Mouse (Mus musculus) testis, postnatal 10 days (tissue): ENCODE measurements around the gene Gm49383.

ENCODE experiments used
- DNase-seq: peaks from one replicate; pipeline ENCODE4 v3.0.0; 2021; ENCODE audit warnings: low spot score

The Gm49383 gene

DNA sequence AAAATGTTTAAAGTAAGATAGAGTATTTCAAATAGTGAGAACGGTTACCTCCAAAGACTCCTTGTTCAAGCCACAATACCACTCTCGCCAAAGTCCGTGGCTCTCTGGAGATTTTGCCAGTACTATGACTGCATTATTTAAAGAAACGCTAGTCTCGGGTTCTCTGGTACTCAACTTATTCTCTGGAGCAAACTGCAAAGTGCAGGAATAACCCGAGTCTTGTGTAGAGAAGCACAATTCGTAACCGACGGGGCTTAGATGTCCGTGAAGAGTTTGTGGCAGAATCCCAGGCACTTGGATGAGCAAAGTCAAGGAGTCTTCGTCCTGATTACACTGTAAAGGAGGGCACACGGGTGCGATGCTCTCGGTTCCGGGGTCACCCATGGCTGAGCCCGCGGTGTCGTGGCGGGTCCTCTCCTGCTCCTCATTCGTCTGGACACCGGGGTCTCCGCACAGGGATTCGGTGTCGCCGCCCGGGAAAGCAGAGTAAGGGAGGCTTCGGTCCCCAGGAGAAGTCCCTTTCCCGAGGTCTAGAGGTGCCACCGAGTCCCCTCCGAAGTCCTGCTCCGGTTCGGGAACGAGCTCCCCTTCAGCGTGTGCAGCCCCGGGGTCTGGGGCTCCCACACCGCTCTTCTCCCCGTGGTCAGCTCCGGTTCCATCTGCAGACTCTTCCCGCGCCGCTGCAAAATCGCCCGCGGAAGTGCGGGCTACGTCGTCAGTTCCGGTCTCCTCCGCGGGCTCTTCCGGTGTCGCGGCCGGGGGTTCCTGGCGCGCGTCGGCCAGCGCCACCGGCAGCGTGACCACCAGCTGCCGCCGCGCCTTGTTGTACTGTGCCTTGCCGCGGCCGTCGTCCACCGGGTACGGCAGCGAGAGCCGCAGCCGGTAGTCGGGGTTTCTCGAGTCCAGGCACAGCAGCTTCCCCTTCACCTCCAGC is at the start of gene Gm49383:
Gene Gm49383 (minus strand): TSS at position 661 of the 934 bp plus-strand sequence.
- DNase-seq: peak; percentile 75

DNA sequence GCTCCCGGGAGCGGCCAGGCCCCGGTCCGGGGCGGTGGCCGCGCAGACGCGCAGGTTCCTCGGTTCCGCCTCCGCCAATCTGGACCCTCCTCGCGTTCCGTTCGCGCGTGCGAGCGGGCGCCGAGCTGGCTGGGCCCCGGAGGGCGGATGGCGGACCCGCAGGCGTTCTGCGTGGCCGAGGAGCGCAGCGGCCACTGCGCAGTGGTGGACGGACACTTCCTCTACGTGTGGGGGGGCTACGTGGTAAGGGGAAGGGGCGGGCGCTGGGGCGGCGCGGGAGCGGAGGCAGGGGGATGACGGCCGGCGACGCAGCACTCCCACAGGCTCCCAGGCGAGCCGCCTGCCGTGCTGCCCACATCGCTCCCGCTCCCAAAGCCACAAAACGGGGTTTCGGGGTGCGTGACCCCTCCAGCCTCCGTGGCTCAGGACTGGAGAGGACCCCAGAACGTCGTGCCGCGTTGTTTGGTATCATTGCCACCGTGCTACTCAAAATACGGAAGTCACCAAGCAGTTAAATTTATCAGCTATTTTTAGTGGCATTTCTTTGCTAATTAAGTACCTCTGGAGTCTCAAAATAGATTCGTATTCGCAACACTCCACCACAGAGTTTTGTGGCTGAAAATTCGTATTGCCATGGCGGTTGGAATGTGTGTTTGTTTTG is 45.0 kb upstream of the Gm49383 start:
- DNase-seq: peak; percentile 77

- no peak for DNase-seq
Measured at GRCm38 (mm10) chr12:69241405-69241770, 44.5 kb upstream of the Gm49383 start.

DNA sequence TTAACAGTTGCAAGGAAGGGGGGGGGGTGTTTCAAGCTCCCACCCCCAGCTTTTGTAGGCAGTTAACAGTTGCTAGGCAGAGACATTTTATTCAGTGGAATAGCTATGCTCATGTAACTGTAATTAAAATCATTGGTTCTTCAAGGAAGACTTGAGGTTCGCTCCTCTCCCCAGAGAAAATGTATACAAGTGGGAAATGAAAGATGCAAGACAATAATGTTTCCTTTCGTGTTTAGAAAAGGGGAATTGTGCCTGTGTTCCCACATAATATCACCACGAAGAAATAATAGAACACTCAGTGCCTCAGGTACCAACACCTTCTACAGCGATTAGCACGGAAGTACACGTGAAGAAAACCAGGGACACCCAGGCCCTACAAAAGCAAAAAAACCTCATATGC is 44.0 kb upstream of the Gm49383 start, which contains the start of gene Klhdc1:
Gene Klhdc1 (plus strand): TSS at position 301 of the 400 bp plus-strand sequence.
- no peak for DNase-seq

GRCm38 (mm10) chr12:69238284-69238683 is 41.4 kb upstream of the Gm49383 start:
- DNase-seq: no peak

DNA sequence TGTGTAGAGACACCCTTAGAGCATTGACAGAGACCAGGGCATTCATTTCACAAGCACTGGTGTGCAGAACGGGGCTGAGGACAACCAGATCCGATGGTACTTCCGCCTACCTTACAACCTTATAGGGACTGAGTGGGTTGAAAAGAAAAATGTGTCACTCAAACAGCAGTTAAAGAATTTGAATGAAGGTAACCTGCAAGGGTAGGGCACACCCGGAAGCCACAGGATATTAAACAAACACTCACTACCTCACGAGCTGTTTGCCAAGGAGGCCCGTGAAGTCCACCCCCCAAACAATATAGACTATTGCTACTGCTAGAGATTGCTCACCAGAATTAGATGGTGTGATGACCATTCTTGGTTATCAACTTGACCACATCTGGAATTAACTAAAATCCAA is 38.9 kb upstream of the Gm49383 start:
- DNase-seq: no peak

DNA sequence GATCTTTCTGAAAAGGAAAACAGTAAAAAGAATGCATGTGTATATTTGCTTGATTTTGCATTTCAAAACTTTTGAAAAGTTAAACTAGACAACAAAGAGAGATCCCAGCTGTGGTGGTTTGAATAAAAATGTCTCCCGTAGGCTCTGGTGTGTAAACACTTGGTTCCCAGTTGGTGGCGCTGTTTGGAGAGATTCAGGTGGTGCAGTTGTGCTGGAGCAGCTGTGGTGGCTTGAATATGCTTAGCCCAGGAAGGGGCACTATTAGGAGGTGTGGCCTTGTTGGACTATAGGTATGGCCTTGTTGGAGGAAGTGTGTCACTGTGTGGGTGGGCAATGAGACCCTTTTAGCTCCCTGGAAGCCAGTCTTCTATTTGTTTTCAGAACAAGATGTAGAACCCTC is 32.3 kb upstream of the Gm49383 start:
- peak; percentile 66 for DNase-seq

DNA sequence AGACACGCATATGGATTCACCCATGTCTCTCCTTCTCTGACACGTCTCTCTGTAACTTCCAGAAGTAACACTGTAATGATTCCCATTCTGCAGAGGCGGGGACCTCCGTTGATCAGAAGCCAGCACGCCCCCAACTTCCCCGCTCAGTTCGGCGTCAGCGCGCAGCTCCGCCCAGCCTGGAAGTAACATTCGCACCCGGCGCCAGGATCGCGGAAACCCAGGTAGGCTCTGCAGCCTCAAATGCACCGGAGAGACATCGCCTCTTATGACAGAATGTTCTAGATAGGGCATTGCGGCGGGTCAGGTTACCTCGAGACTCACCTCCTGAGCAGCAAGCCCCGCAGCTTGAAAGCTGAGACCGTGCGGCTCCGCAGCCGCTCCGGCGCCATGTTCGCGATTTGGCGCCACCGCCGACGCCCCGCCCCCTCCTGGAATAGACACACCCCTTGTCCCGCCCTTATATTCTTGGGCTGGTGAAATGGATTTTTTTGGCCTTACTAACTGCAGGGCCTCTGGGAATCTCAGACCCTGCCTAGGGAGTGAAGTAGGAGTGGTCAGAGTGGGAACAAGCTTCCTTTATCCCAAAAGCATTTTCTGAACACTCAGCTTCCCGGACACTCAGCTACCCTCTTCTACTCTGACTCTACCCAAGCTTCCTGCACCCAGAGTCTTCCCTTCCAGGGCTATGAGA is 31.0 kb upstream of the Gm49383 start, which contains the start of gene Pole2:
Gene Pole2 (minus strand): TSS at position 420 of the 691 bp plus-strand sequence.
- DNase-seq: peak; percentile 97

DNA sequence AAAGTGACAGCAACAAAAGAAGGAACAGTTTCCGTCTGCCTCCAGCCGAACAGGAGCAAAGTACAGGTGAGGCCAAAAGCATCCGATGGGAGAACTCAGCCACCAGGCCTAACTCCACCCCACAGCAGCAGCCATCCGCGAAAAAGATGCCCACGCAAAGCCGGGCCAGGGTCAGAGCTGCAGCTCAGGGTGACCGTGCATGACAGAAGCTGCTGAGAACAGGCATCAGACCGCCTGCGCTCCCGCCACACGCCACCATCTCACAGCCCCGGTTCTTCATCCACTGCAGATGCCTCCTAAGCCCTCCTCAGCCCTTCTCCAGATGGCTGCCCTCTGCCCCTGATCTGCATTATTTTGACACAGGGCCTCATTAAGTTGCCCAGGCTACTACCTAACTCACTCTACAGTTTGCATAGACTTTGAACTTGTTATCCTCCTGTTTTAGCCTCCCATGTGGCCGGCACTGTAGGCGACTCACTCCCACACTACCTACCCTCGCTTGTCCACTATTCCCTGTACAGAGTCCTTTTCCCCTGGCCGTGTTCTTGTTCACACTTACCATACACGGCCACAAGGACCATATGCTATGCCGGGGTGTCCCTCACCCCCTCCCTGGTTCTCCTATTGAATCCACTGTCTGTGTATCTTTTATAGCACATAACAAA is 23.8 kb upstream of the Gm49383 start:
- no peak for DNase-seq

- DNase-seq: no peak
Measured at GRCm38 (mm10) chr12:69216587-69216986, 19.7 kb upstream of the Gm49383 start.

DNA sequence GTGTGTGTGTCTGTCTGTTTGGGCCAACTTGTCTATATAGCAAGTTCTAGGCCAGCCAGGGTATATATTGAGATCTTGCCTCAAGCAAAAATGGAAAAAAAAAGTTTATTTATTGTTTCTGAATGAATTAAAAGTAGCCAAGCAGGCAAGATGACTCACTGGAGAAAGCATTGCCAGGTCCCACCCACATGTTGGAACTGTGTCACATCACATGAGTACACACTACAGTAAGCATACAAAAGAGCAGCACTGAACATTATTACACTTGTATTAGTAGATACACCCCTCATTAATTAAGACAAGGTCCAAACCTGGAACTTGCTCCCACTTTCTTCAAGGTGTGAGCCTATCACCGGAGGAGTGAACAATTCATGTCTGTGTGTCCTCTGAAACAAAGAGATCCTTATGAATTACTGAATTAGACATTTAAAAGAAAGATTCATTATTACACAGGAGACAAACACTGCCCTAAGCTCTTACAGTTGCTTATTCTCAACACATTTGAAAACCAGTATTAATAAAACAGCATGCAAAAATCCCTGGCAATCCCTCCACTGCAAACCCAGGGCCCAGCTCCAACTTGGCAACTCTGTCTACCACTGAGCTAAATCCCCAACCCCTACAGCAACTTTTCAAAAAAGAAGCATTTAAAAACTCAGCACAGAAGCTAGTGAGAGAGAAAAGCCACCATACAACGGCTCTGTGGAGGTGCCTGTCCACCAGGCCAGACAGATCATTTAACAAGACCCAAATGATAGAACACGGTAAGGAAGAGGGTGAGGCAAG is 18.3 kb upstream of the Gm49383 start:
- DNase-seq: no peak

- no peak for DNase-seq
Measured at GRCm38 (mm10) chr12:69214393-69214792, 17.5 kb upstream of the Gm49383 start.

- DNase-seq: no peak
Measured at GRCm38 (mm10) chr12:69213186-69213777, 16.4 kb upstream of the Gm49383 start.

DNA sequence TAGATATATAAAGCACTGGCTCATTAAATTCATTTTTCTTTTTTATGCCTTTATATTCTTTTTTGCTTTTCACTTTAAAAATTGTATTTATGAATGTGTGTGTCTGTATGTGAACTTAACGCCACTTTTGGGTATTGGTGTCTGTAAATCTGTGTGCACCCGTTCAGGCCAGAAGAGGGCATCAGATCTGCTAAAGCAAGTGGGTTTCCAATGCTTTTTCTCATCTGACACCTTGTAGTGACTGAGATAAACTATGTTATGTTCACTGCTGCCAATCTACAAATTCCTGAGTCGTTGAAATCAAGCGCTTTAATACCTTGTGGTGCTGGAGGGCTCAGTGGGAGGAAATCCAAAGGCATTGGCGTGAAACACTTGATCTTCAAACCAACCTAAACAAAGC is 14.2 kb upstream of the Gm49383 start:
- no peak for DNase-seq

DNA sequence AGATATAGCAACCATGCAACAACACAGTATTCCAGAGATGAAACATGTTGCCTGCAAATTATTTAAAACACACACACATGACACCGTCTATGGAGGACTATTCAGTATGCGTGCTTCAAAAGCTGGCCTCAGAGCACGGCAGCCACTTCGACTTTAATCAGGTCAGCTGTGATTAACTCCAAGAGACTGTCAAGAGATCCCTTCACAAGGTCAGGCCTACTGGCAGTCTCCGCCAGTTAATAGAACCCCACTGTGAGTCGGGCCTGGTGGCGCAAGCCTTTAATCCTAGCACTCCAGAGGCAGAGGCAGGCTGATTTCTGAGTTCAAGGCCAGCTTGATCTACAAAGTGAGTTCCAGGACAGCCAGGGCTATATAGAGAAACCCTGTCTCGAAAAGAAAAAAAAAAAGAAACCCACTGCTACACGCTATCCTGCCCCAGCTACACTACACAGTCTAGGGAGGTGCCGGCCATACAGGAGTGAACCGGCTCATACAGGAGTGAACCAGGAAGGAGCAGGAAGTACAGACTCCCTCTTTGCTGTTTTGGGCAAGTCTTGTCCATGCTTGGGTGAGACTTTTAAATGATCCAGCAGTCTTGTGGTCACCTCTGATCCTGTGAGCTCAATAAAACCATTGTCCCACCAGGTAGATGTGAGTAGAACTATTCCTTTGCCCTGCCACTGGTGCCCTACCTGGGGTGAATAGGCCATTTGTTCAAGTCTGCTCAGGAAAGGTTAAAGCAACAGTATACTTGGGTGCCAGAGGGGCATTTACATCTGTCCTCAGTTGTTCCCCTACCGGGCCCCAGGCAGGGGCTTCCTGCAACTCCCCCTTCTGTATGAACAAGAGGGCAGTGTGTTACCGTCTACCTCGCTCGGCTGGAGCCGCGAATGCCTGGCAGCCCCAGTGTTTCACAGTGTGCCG is 13.4 kb upstream of the Gm49383 start:
- DNase-seq: no peak

- DNase-seq: peak; percentile 3
Measured at GRCm38 (mm10) chr12:69208520-69208919, 11.6 kb upstream of the Gm49383 start.

GRCm38 (mm10) chr12:69207926-69208325 is 11.0 kb upstream of the Gm49383 start:
- peak; percentile 6 for DNase-seq

DNA sequence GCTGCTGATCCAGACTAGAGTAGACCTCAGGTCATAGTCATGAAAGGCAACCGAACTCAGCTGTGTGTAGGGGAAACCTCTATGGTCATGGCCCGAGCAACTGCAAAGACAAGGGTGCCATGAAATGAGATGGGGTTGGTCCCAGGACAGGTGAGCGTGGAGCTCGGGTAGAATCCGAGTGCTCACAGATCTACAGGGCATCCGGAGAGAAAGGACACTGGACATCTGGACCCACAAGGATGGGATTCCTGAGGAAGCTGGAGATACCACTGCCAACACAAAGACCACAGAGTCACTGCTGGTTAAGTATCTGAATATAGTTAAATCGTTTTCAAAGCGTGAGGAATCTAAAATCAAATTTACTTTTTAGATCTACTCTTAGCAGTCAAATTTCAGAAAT is 10.5 kb upstream of the Gm49383 start:
- DNase-seq: peak; percentile 25

- DNase-seq: peak; percentile 38
Measured at GRCm38 (mm10) chr12:69204052-69204833, 7.3 kb upstream of the Gm49383 start, which contains the start of gene Gm49384. Gm49384 (minus strand) TSS chr12:69204267.
